Mouse (Mus musculus) embryonic facial prominence, embryonic 11.5 days (tissue): ENCODE results near the gene 4930568D16Rik. TPM values are rescaled to one million over a fixed set of nuclear protein-coding genes. Genes with fewer than 3 reads are reported as not detected.
A peak's percentile ranks its signal among the peaks of the same experiment; 100 is the strongest.

ENCODE experiments used
- ATAC-seq: fragments of 200-750 bp; cut with Nextera tagmentation; replicated peaks from 2 replicates; pipeline ENCODE4 v1.8.0; 2017; ENCODE audit warnings: low read depth; ENCODE audit not compliant: insufficient number of reproducible peaks, low FRiP score, low TSS enrichment
- DNase-seq: peaks from one replicate; pipeline ENCODE4 v3.0.0-alpha.2; 2015; ENCODE audit warnings: low spot score
- H3K27ac ChIP-seq: fragments of 300-500 bp; sonication (generic); replicated peaks from 2 replicates; pipeline ENCODE4 v1.5.1; 2014; ENCODE audit warnings: mild to moderate bottlenecking, low read depth, low read length, control low read depth
- H3K27me3 ChIP-seq: fragments of 300-500 bp; sonication (generic); 2 replicates; pipeline ENCODE4 v1.6.1; 2014; ENCODE audit warnings: mild to moderate bottlenecking, low read length, moderate library complexity, mixed read lengths; ENCODE audit not compliant: control insufficient read depth, insufficient read depth
- H3K36me3 ChIP-seq: fragments of 300-500 bp; sonication (generic); replicated peaks from 2 replicates; pipeline ENCODE4 v1.6.1; 2014; ENCODE audit warnings: low read depth, mild to moderate bottlenecking, low read length, moderate library complexity, mixed read lengths; ENCODE audit not compliant: control insufficient read depth, insufficient read depth
- H3K4me1 ChIP-seq: fragments of 300-500 bp; sonication (generic); 2 replicates; pipeline ENCODE4 v1.6.1; 2014; ENCODE audit warnings: low read length, mixed read lengths; ENCODE audit not compliant: control insufficient read depth, insufficient read depth
- H3K4me2 ChIP-seq: fragments of 300-500 bp; sonication (generic); 2 replicates; pipeline ENCODE4 v1.6.1; 2014; ENCODE audit warnings: low read depth, mild to moderate bottlenecking, control low read depth, low read length, moderate library complexity
- H3K4me3 ChIP-seq: fragments of 300-500 bp; sonication (generic); 2 replicates; pipeline ENCODE4 v1.5.1; 2014; ENCODE audit warnings: low read depth, low read length, control low read depth
- H3K9ac ChIP-seq: fragments of 300-500 bp; sonication (generic); replicated peaks from 2 replicates; pipeline ENCODE4 v1.6.1; 2014; ENCODE audit warnings: mild to moderate bottlenecking, control low read depth, low read length
- H3K9me3 ChIP-seq: fragments of 300-500 bp; sonication (generic); replicated peaks from 2 replicates; pipeline ENCODE4 v1.6.1; 2016; ENCODE audit warnings: mild to moderate bottlenecking, low read length, inconsistent platforms, mixed read lengths; ENCODE audit not compliant: control insufficient read depth
- WGBS: fragments of 180-500 bp; shearing (Covaris S2); extraction: QIAGEN DNeasy Blood & Tissue Kit; methylation state at CpG from one replicate; pipeline ENCODE4 v1.1.7; 2014; 5-methylcytosine and 5-hydroxymethylcytosine counted together
- polyA plus RNA-seq: library from polyadenylated mRNA; unstranded; fragments of >200 nt; fragmentation: Nextera tagmentation; extraction: Ambion mirVana; gene quantifications from 2 replicates; pipeline ENCODE4 v1.2.1, GENCODE M21; 2014

4930568D16Rik gene
- polyA plus RNA-seq, 1 experiment from 2014 or later = not detected

DNA sequence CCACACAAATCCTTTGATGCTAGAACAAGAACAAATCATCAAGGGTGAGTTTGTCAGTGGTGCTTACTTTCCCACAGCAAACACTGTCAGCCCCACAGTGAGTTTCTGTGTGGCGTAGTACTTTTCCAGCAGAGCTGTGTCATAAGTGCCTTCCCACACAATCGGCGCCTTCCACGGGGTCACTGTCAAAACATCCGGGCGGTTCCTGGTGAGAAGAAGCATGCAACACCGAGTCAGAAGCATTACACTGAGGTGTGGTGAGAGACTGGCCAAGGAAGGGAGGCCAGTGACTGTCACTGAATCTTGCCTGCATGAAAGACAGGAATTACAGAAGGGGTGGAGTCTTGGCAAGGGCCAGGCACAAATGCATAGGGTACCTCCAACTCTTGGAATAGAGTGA is 40.3 kb upstream of the 4930568D16Rik start:
- ATAC-seq (no peak), DNase-seq (no peak)
- Histone ChIP-seq H3K4me3 (no peak overlapping the region), H3K9me3 (no peaks in the 10 kb centered on the region), H3K4me2 (no peak overlapping the region), H3K36me3 (no peaks in the 10 kb centered on the region), H3K4me1 (no peaks in the 10 kb centered on the region), H3K27me3 (no peaks in the 10 kb centered on the region), H3K27ac (no peak overlapping the region), H3K9ac (no peak overlapping the region)
- 85% methylated on average over 7 of the region's 7 CpGs for WGBS

DNA sequence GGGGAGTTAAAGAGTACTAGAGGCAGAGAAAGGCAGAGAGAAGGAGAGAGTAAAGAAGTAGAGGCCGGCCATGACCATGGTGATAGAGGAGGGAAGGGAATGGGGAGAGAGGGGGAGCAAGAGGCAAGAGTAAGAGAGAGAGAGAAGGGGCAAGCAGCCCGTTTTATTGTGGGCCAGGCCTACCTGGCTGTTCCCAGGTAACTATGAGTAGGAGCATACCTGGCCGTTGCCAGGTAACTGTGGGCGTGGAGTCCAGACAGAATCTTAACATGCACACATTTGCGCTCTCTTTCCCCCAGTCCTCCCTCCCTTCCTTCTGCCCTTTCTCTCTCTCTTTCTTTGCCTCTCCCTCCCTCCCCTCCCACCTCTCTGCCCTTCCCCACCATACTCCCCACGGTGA is 39.7 kb upstream of the 4930568D16Rik start:
- H3K27ac ChIP-seq = no peak overlapping the region
- H3K9me3 ChIP-seq = no peaks in the 10 kb centered on the region
- no peak overlapping the region for H3K9ac ChIP-seq
- no peak for ATAC-seq
- no peaks in the 10 kb centered on the region for H3K27me3 ChIP-seq
- no peaks in the 10 kb centered on the region for H3K4me1 ChIP-seq
- WGBS = 84% methylated on average over 6 of the region's 6 CpGs
- DNase-seq = no peak
- no peak overlapping the region for H3K4me2 ChIP-seq
- no peaks in the 10 kb centered on the region for H3K36me3 ChIP-seq
- no peak overlapping the region for H3K4me3 ChIP-seq

DNA sequence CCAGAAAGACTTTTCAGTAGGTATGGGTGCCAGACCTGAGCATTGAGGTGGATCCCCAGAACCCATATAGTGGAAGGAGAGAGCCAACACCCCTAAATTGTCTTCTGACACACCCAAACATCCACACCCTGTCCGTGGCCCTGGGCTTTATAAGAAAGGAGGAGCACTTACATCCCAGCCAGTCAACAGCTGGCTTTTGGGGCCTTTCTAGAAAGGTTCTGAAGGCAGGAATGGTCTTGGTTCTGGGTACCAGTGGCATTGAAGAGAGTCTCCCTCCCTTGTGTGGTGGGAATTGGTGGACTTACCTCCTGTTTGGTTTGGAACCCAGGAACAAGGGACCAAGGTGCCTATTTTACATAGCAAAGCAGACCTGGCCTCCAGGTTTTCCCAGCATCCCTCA is 39.1 kb upstream of the 4930568D16Rik start:
- DNase-seq (no peak), ATAC-seq (no peak)
- WGBS = 86% methylated on average over 1 of the region's 1 CpGs
- H3K9ac ChIP-seq = no peak overlapping the region
- H3K27me3 ChIP-seq = no peaks in the 10 kb centered on the region
- no peaks in the 10 kb centered on the region for H3K9me3 ChIP-seq
- no peak overlapping the region for H3K4me3 ChIP-seq
- H3K4me1 ChIP-seq = no peaks in the 10 kb centered on the region
- H3K36me3 ChIP-seq = no peaks in the 10 kb centered on the region
- no peak overlapping the region for H3K4me2 ChIP-seq
- no peak overlapping the region for H3K27ac ChIP-seq

DNA sequence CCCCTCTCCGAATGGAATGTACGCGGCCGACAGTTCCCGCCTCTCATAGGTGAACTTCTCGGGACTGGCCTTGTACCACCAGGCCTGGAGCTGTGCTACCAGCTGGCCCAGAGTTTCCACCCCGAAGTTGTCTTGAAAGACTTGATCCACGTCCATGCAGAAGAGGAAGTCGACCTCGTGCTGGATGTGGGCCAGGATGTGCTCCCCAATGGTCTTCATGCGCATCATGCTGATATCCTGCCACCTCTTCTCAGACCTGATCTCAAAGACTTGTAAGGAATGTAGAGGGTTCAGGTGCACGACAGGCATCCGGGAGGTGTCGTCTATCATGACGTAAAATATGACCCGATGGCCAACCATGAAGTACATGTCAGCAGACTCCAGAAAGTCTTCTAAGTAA is 34.9 kb upstream of the 4930568D16Rik start:
- Histone ChIP-seq H3K9ac (no peak overlapping the region), H3K4me1 (no peaks in the 10 kb centered on the region), H3K36me3 (no peaks in the 10 kb centered on the region), H3K27ac (no peak overlapping the region), H3K4me2 (no peak overlapping the region), H3K4me3 (no peak overlapping the region), H3K27me3 (no peaks in the 10 kb centered on the region), H3K9me3 (no peaks in the 10 kb centered on the region)
- WGBS = 91% methylated on average over 16 of the region's 16 CpGs
- DNase-seq (no peak), ATAC-seq (no peak)

DNA sequence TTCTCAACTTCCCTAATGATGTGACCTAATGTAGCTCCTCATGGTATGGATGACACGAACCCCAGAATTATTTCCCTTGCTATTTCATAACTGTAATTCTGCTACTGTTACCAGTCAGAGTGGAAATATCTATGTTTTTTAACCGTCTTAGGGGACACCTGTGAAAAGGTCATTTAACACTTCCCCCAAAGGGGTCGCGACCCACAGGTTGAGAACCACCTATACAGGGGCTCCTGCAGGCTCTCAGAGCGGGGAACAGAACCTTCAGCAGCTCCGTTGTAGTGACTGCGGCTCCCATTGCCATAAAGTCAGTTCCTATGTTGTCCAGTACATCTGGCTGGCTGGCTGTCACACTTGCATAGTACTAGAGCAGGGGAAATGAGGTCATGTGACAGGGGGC is 33.2 kb upstream of the 4930568D16Rik start:
- H3K4me3 ChIP-seq = no peak overlapping the region
- H3K9ac ChIP-seq = no peak overlapping the region
- ATAC-seq (no peak), DNase-seq (no peak)
- no peak overlapping the region for H3K27ac ChIP-seq
- H3K27me3 ChIP-seq = no peaks in the 10 kb centered on the region
- no peaks in the 10 kb centered on the region for H3K36me3 ChIP-seq
- no peaks in the 10 kb centered on the region for H3K4me1 ChIP-seq
- no peak overlapping the region for H3K4me2 ChIP-seq
- WGBS = 91% methylated on average over 7 of the region's 7 CpGs
- no peaks in the 10 kb centered on the region for H3K9me3 ChIP-seq

DNA sequence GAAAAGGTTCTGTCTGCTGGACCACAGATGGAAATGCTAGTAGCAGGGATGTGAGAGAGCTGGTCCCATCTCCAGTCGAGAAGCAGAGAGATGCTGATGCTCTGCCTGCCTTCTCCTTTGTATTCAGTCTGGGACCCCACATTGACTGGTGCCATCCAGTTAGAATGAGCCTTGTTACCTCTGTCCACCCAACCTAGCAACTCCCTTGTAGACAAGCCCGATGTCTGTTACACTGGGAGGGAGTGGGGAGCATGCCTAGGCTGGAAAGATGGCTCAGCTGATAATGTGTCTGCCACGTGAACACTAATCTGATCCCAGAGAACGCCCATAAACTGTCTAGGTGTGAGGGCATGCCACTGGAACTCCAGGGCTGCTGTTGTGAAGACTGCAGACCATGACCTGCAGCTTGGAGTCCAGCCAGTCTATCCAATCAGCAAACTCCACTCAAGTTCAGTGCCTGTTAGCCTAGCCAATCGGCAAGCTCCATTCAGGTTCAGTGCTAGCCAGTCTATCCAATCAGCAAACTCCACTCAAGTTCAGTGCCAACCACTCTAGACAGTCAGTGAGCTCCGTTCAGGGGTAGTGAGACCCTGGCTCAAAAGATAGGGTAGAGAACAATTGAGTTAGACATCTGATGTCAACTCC is 30.8 kb upstream of the 4930568D16Rik start:
- Histone ChIP-seq H3K9ac (no peak overlapping the region), H3K4me1 (no peaks in the 10 kb centered on the region), H3K27me3 (no peaks in the 10 kb centered on the region), H3K4me3 (no peak overlapping the region), H3K27ac (no peak overlapping the region), H3K9me3 (no peaks in the 10 kb centered on the region), H3K4me2 (no peak overlapping the region), H3K36me3 (no peaks in the 10 kb centered on the region)
- ATAC-seq = no peak
- WGBS = 83% methylated on average over 6 of the region's 6 CpGs
- no peak for DNase-seq

DNA sequence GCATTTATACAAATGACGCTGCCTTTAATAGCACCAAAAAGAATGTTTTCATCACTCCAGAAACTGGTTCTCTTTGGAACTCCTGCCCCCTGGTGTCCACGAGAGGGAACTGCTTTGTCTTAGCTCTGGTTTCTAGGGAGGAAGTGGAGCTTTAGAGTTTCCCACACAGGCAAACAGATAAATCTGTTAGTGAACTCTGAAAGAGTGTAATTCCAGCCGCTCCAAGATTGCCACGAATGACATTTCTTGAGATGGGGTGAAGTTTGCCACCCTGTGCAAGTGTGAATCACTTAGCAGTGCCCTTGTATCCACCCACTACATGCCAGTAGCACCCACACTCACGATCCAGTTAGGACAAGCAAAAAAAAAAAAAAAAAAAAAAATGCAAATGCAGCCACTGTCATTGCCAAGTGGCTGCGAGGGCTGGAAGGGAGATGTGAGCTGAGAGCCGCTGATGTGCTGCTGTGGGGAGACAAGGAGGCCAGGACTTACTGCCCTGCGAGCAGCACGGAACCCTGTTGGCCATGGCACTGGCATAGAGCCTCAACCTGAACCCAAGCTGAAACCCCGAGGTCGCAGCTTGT is 30.2 kb upstream of the 4930568D16Rik start:
- Histone ChIP-seq H3K9me3 (no peaks in the 10 kb centered on the region), H3K27me3 (no peaks in the 10 kb centered on the region), H3K4me3 (no peak overlapping the region), H3K36me3 (no peaks in the 10 kb centered on the region), H3K4me2 (no peak overlapping the region), H3K4me1 (no peaks in the 10 kb centered on the region), H3K9ac (no peak overlapping the region), H3K27ac (no peak overlapping the region)
- WGBS = 56% methylated on average over 11 of the region's 11 CpGs
- ATAC-seq (no peak), DNase-seq (peak; percentile 79)

DNA sequence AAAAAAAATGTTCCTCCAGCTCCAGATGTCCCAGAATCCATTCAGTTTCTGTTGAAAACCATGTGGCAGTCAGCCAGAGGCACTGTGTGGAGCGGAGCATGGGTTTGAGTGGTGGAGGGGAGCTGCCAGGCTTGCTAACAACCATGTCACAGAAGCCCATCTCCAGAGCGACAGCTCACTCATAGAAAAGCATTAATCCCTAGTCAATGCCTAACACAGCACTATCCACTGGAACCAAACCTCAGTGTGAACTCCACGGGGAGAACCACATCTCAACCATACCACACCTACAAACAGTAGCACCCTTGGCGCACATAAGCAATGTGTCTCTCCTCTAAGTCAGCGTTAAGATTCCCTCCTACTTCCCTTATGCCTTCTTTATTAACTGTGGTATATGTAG is 29.6 kb upstream of the 4930568D16Rik start, which contains the start of gene 4930402F06Rik:
Gene 4930402F06Rik, minus strand, starts transcription at position 80 of the 400 bp plus-strand sequence.
- ATAC-seq (no peak), DNase-seq (no peak)
- no peaks in the 10 kb centered on the region for H3K36me3 ChIP-seq
- no peaks in the 10 kb centered on the region for H3K4me1 ChIP-seq
- H3K27ac ChIP-seq = no peak within 1 kb of the TSS
- no peaks in the 10 kb centered on the region for H3K27me3 ChIP-seq
- no peak within 1 kb of the TSS for H3K4me2 ChIP-seq
- 74% methylated on average over 5 of the region's 5 CpGs for WGBS
- H3K4me3 ChIP-seq = no peak within 1 kb of the TSS
- H3K9ac ChIP-seq = no peak within 1 kb of the TSS
- no peaks in the 10 kb centered on the region for H3K9me3 ChIP-seq
